Mouse (Mus musculus) monocyte, adult 2 months (primary cell): Measurements from ENCODE around the gene Hint1.
"Not testable (repeated sequence)": the region's sequence is repeated elsewhere in the genome, so short reads cannot be mapped to it uniquely, and the experiment has no call there.

Source experiments
- DNase-seq, 2 experiments: peaks; one replicate each; pipeline ENCODE4 v3.0.0; 2022; ENCODE audit warnings: low spot score in 2 of 2, low read depth in 1 of 2

The Hint1 gene

GRCm38 (mm10) chr11:54894589-54894988 lies 28.4 kb downstream of the Hint1 start:
- DNase-seq = no peak

GRCm38 (mm10) chr11:54896646-54897045 lies 30.5 kb downstream of the Hint1 start:
- DNase-seq = not testable (repeated sequence)

GRCm38 (mm10) chr11:54897470-54897869 lies 31.3 kb downstream of the Hint1 start:
- no peak for DNase-seq

GRCm38 (mm10) chr11:54899657-54900056 lies 33.5 kb downstream of the Hint1 start:
- no peak for DNase-seq

GRCm38 (mm10) chr11:54902333-54903323 lies 36.4 kb downstream of the Hint1 start, which contains the start of gene Gpx3:
Gene Gpx3, plus strand, starts transcription at chr11:54902453.
- no peak for DNase-seq

GRCm38 (mm10) chr11:54903339-54903738 lies 37.2 kb downstream of the Hint1 start:
- no peak for DNase-seq

GRCm38 (mm10) chr11:54903940-54904706 lies 37.9 kb downstream of the Hint1 start:
- DNase-seq = no peak

GRCm38 (mm10) chr11:54905086-54905485 lies 38.9 kb downstream of the Hint1 start:
- DNase-seq = no peak

GRCm38 (mm10) chr11:54905931-54906330 lies 39.7 kb downstream of the Hint1 start:
- DNase-seq = no peak

- DNase-seq = no peak
Observed at GRCm38 (mm10) chr11:54906466-54906865, 40.3 kb downstream of the Hint1 start.

GRCm38 (mm10) chr11:54907259-54907658 lies 41.1 kb downstream of the Hint1 start:
- no peak for DNase-seq

- no peak for DNase-seq
Observed at GRCm38 (mm10) chr11:54909273-54909672, 43.1 kb downstream of the Hint1 start.

- no peak for DNase-seq
Observed at GRCm38 (mm10) chr11:54910081-54910665, 44.0 kb downstream of the Hint1 start.

GRCm38 (mm10) chr11:54911201-54911600 lies 45.0 kb downstream of the Hint1 start:
- DNase-seq = no peak

GRCm38 (mm10) chr11:54911671-54912502 lies 45.7 kb downstream of the Hint1 start:
- no peak for DNase-seq

- no peak for DNase-seq
Observed at GRCm38 (mm10) chr11:54912503-54913316, 46.5 kb downstream of the Hint1 start.

- DNase-seq = no peak
Observed at GRCm38 (mm10) chr11:54913841-54914240, 47.7 kb downstream of the Hint1 start.

GRCm38 (mm10) chr11:54917461-54917860 lies 51.3 kb downstream of the Hint1 start:
- no peak for DNase-seq

GRCm38 (mm10) chr11:54918273-54918672 lies 52.1 kb downstream of the Hint1 start:
- no peak for DNase-seq
